Mouse (Mus musculus) liver, postnatal 0 days (tissue): ENCODE measurements at regions not wholly inside any gene's neighbourhood (a gene's known extent, or its start where the extent isn't known, plus 50 kb on each side); places are given as distances from the start of the nearest gene placed in this dataset.

Experiments
- ATAC-seq: fragments of 200-750 bp; cut with Nextera tagmentation; 2 replicates; pipeline ENCODE4 v1.8.0; 2017; ENCODE audit warnings: mild to moderate bottlenecking, moderate library complexity
- DNase-seq: peaks from one replicate; pipeline ENCODE4 v3.0.0-alpha.2; 2016
- H3K27ac ChIP-seq: fragments of 300-500 bp; sonication (generic); 2 replicates; pipeline ENCODE4 v1.5.1; 2014; ENCODE audit warnings: antibody characterized with exemption, moderate library complexity, mild to moderate bottlenecking, low read depth
- H3K27me3 ChIP-seq: fragments of 300-500 bp; sonication (generic); 2 replicates; pipeline ENCODE4 v1.6.1; 2014; ENCODE audit warnings: low read length, control low read depth, mixed read lengths; ENCODE audit not compliant: insufficient read depth
- H3K36me3 ChIP-seq: fragments of 300-500 bp; sonication (generic); replicated peaks from 2 replicates; pipeline ENCODE4 v1.6.1; 2014; ENCODE audit warnings: mild to moderate bottlenecking, control low read depth, low read length, moderate library complexity, mixed read lengths; ENCODE audit not compliant: insufficient read depth
- H3K4me1 ChIP-seq: fragments of 300-500 bp; sonication (generic); 2 replicates; pipeline ENCODE4 v1.6.1; 2014; ENCODE audit warnings: antibody characterized with exemption, mild to moderate bottlenecking, control low read depth; ENCODE audit not compliant: insufficient read depth
- H3K4me2 ChIP-seq: fragments of 300-500 bp; sonication (generic); 2 replicates; pipeline ENCODE4 v1.6.1; 2014; ENCODE audit warnings: low read depth, mild to moderate bottlenecking, low read length, moderate library complexity, mixed read lengths
- H3K4me3 ChIP-seq: fragments of 300-500 bp; sonication (generic); 2 replicates; pipeline ENCODE4 v1.5.1; 2014; ENCODE audit warnings: low read depth, low read length
- H3K9ac ChIP-seq: fragments of 300-500 bp; sonication (generic); replicated peaks from 2 replicates; pipeline ENCODE4 v1.6.1; 2014; ENCODE audit warnings: mild to moderate bottlenecking, moderate library complexity
- H3K9me3 ChIP-seq: fragments of 300-500 bp; sonication (generic); 2 replicates; pipeline ENCODE4 v1.6.1; 2016; ENCODE audit warnings: mild to moderate bottlenecking, control low read depth, low read length, mixed read lengths
- CTCF ChIP-seq: sonication (generic); IDR thresholded peaks from 2 replicates; pipeline ENCODE4 v1.5.1; 2016; ENCODE audit warnings: antibody characterized with exemption, low read depth
- EP300 ChIP-seq: IDR thresholded peaks from 2 replicates; pipeline ENCODE4 v1.6.1; 2016; ENCODE audit warnings: antibody characterized with exemption, low read depth, mild to moderate bottlenecking
- WGBS: fragments of 180-500 bp; shearing (Covaris S2); extraction: QIAGEN DNeasy Blood & Tissue Kit; methylation state at CpG from one replicate; pipeline ENCODE4 v1.1.7; 2014; ENCODE audit not compliant: insufficient replicate concordance; 5-methylcytosine and 5-hydroxymethylcytosine counted together

DNA sequence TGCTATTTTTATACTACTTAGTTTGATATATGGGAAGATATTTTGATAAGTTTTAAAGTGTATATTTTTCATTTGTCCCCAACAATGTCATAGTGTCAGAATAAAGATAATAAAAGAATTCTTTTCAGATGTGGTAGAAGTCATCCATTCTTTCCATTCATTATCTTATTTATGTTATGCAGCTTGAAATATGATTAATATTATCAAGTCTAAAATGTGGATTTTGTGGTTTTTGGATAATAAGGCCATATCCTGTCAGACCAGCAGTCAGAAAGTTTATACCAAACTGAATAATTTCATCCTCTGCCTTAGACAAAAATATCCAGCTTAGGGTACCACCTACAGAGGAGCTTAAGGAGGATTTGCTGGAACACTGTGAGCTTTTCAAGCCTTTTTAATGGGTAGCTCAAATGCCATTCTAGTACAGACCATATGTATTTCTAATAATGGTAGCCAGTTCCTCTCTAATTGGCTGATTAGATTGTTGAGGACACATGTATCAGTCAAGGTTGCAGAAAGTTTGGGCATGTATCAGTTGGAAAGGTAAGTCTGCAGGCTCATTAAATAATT, 609.7 kb downstream of the Pla2g4a start:
- Histone ChIP-seq H3K27me3 (no peaks in the 10 kb centered on the region), H3K4me1 (no peaks in the 10 kb centered on the region), H3K9me3 (no peaks in the 10 kb centered on the region), H3K27ac (no peak overlapping the region), H3K9ac (no peak overlapping the region), H3K36me3 (no peaks in the 10 kb centered on the region), H3K4me2 (no peak overlapping the region), H3K4me3 (no peak overlapping the region)
- TF ChIP-seq EP300, result no peak
- no peak for TF ChIP-seq CTCF
- no peak for DNase-seq
- no peak for ATAC-seq

GRCm38 (mm10) chr1:149347359-149347758, 613.7 kb downstream of the Pla2g4a start:
- H3K36me3 ChIP-seq, result no peaks in the 10 kb centered on the region
- WGBS, result 64% methylated on average over 1 of the region's 1 CpGs
- no peaks in the 10 kb centered on the region for H3K9me3 ChIP-seq

GRCm38 (mm10) chr1:149338158-149338557, 622.9 kb downstream of the Pla2g4a start:
- H3K4me2 ChIP-seq, result no peak overlapping the region
- H3K4me3 ChIP-seq, result no peak overlapping the region
- no peak for TF ChIP-seq CTCF
- TF ChIP-seq EP300, result no peak
- 76% methylated on average over 5 of the region's 5 CpGs for WGBS
- no peaks in the 10 kb centered on the region for H3K9me3 ChIP-seq
- DNase-seq, result no peak
- no peak overlapping the region for H3K9ac ChIP-seq
- no peaks in the 10 kb centered on the region for H3K27me3 ChIP-seq
- no peaks in the 10 kb centered on the region for H3K36me3 ChIP-seq
- H3K4me1 ChIP-seq, result no peaks in the 10 kb centered on the region
- H3K27ac ChIP-seq, result no peak overlapping the region
- ATAC-seq, result no peak

More at GRCm38 (mm10) chr1:149347359-149347758, 613.7 kb downstream of the Pla2g4a start:
- ATAC-seq (no peak), DNase-seq (no peak)
- H3K4me3 ChIP-seq, result no peak overlapping the region
- no peaks in the 10 kb centered on the region for H3K4me1 ChIP-seq
- H3K4me2 ChIP-seq, result no peak overlapping the region
- no peak overlapping the region for H3K27ac ChIP-seq
- H3K27me3 ChIP-seq, result no peaks in the 10 kb centered on the region
- no peak overlapping the region for H3K9ac ChIP-seq
- no peak for TF ChIP-seq EP300
- TF ChIP-seq CTCF, result no peak

- 34% methylated on average over 3 of the region's 3 CpGs for WGBS
- DNase-seq (no peak), ATAC-seq (no peak)
- no peaks in the 10 kb centered on the region for H3K36me3 ChIP-seq
- no peak overlapping the region for H3K27ac ChIP-seq
- H3K27me3 ChIP-seq, result no peaks in the 10 kb centered on the region
- no peak overlapping the region for H3K4me3 ChIP-seq
- no peaks in the 10 kb centered on the region for H3K9me3 ChIP-seq
- H3K9ac ChIP-seq, result no peak overlapping the region
- no peak overlapping the region for H3K4me2 ChIP-seq
- TF ChIP-seq CTCF (no peak), EP300 (no peak)
- no peaks in the 10 kb centered on the region for H3K4me1 ChIP-seq
Measured at GRCm38 (mm10) chr1:149332239-149332638, 628.9 kb downstream of the Pla2g4a start.

- H3K4me3 ChIP-seq, result no peak overlapping the region
- H3K36me3 ChIP-seq, result no peaks in the 10 kb centered on the region
- no peak overlapping the region for H3K27ac ChIP-seq
- WGBS, result 61% methylated on average over 3 of the region's 3 CpGs
- H3K4me1 ChIP-seq, result no peaks in the 10 kb centered on the region
- no peak overlapping the region for H3K9ac ChIP-seq
- H3K27me3 ChIP-seq, result no peaks in the 10 kb centered on the region
- TF ChIP-seq EP300 (no peak), CTCF (no peak)
- DNase-seq (no peak), ATAC-seq (no peak)
- no peak overlapping the region for H3K4me2 ChIP-seq
- H3K9me3 ChIP-seq, result no peaks in the 10 kb centered on the region
Measured at GRCm38 (mm10) chr1:149327171-149327570, 633.9 kb downstream of the Pla2g4a start.

DNA sequence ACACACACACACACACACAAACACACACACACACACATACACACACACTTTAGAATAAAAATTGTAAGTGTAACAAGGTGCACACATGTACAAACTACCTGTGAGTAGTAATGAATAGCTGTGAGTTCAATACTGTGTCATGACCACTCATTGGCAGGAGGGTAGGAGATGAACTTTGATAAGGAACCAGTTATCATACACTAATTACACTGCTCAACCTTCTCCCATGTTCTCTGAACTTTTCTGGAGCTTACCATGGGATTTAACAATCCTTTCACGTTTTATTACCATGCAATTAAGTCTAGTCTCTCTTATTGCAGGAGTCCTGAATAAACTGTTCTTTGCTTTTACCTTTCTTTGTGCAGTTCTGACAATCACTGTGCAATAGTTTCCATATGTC, 638.0 kb downstream of the Pla2g4a start:
- DNase-seq, result no peak
- H3K27me3 ChIP-seq, result no peaks in the 10 kb centered on the region
- no peaks in the 10 kb centered on the region for H3K4me1 ChIP-seq
- ATAC-seq, result no peak
- H3K27ac ChIP-seq, result no peak overlapping the region
- no peak overlapping the region for H3K9ac ChIP-seq
- H3K4me2 ChIP-seq, result no peak overlapping the region
- 54% methylated on average over 1 of the region's 1 CpGs for WGBS
- no peak overlapping the region for H3K4me3 ChIP-seq
- TF ChIP-seq EP300 (no peak), CTCF (no peak)
- H3K36me3 ChIP-seq, result no peaks in the 10 kb centered on the region
- no peaks in the 10 kb centered on the region for H3K9me3 ChIP-seq

GRCm38 (mm10) chr1:149289725-149290124, 671.4 kb downstream of the Pla2g4a start:
- no peaks in the 10 kb centered on the region for H3K27me3 ChIP-seq
- H3K4me2 ChIP-seq, result no peak overlapping the region
- no peak for TF ChIP-seq EP300
- TF ChIP-seq CTCF, result no peak
- H3K36me3 ChIP-seq, result no peaks in the 10 kb centered on the region
- no peak overlapping the region for H3K9ac ChIP-seq
- DNase-seq (no peak), ATAC-seq (no peak)
- WGBS, result 74% methylated on average over 1 of the region's 1 CpGs
- no peaks in the 10 kb centered on the region for H3K4me1 ChIP-seq
- no peak overlapping the region for H3K27ac ChIP-seq
- H3K9me3 ChIP-seq, result no peaks in the 10 kb centered on the region
- no peak overlapping the region for H3K4me3 ChIP-seq
